Mouse (Mus musculus) brain, embryonic 14.5 days (tissue): Measurements from ENCODE around the gene Krt6a. TPM values are rescaled to one million over a fixed set of nuclear protein-coding genes. Genes with fewer than 3 reads are reported as not detected.

Experiments used
- DNase-seq: peaks from one replicate; pipeline ENCODE4 v3.0.0-alpha.2; 2011; ENCODE audit warnings: low read depth
- CTCF ChIP-seq: fragments of 200-500 bp; IDR thresholded peaks from 2 replicates; pipeline ENCODE4 v1.5.1; 2012; ENCODE audit warnings: inconsistent platforms, mild to moderate bottlenecking, moderate library complexity, borderline replicate concordance; ENCODE audit not compliant: insufficient read depth, insufficient read length; ENCODE audit errors: extremely low read depth
- POLR2A ChIP-seq: fragments of 200-500 bp; IDR thresholded peaks from 2 replicates; pipeline ENCODE4 v1.6.1; 2012; ENCODE audit warnings: mild to moderate bottlenecking, inconsistent platforms, borderline replicate concordance; ENCODE audit not compliant: poor library complexity, insufficient read depth, insufficient read length, severe bottlenecking; ENCODE audit errors: extremely low read depth
- polyA plus RNA-seq: library from polyadenylated mRNA; depleted of rRNA; stranded (reverse); fragments of >200 nt; gene quantifications from 2 replicates; pipeline ENCODE4 v1.2.3, GENCODE M21; 2012; rRNA removed

Gene Krt6a
- 0.29 and 0.57 TPM in 2 replicates for polyA plus RNA-seq

- no peak for TF ChIP-seq CTCF
- TF ChIP-seq POLR2A, result no peak
- DNase-seq, result no peak
Observed at GRCm38 (mm10) chr15:101694207-101694606, at the start of gene Krt6a. Gene Krt6a, minus strand, starts transcription at chr15:101694307.

GRCm38 (mm10) chr15:101742711-101743110 lies 48.6 kb upstream of the Krt6a start, which contains the start of gene Krt71:
Gene Krt71, minus strand, starts transcription at chr15:101743109.
- DNase-seq, result no peak
- TF ChIP-seq CTCF (no peak), POLR2A (no peak)

- DNase-seq, result no peak
- TF ChIP-seq CTCF (no peak), POLR2A (no peak)
Observed at GRCm38 (mm10) chr15:101737786-101738185, 43.7 kb upstream of the Krt6a start.

GRCm38 (mm10) chr15:101730653-101731052 lies 36.5 kb upstream of the Krt6a start:
- TF ChIP-seq POLR2A, result no peak
- DNase-seq, result no peak

- TF ChIP-seq CTCF, result no peak
- TF ChIP-seq POLR2A, result no peak
- no peak for DNase-seq
Observed at GRCm38 (mm10) chr15:101724686-101725085, 30.6 kb upstream of the Krt6a start.

- no peak for DNase-seq
- no peak for TF ChIP-seq CTCF
- TF ChIP-seq POLR2A, result no peak
Observed at GRCm38 (mm10) chr15:101715831-101716230, 21.7 kb upstream of the Krt6a start.

- DNase-seq, result no peak
- TF ChIP-seq CTCF (no peak), POLR2A (no peak)
Observed at GRCm38 (mm10) chr15:101714356-101714755, 20.2 kb upstream of the Krt6a start.

- no peak for DNase-seq
- TF ChIP-seq CTCF, result no peak
- no peak for TF ChIP-seq POLR2A
Observed at GRCm38 (mm10) chr15:101713731-101714130, 19.6 kb upstream of the Krt6a start.

- TF ChIP-seq CTCF (no peak), POLR2A (no peak)
- no peak for DNase-seq
Observed at GRCm38 (mm10) chr15:101712720-101713119, 18.6 kb upstream of the Krt6a start, which contains the start of gene Krt5. Gene Krt5, minus strand, starts transcription at chr15:101712898.

- TF ChIP-seq CTCF (peak; percentile 17; the same call in 1 of the 2 replicates), POLR2A (no peak)
- DNase-seq, result no peak
Observed at GRCm38 (mm10) chr15:101708683-101709082, 14.6 kb upstream of the Krt6a start.

GRCm38 (mm10) chr15:101707454-101707853 lies 13.3 kb upstream of the Krt6a start:
- TF ChIP-seq POLR2A, result no peak
- no peak for DNase-seq

GRCm38 (mm10) chr15:101704066-101704465 lies 10.0 kb upstream of the Krt6a start:
- TF ChIP-seq POLR2A (no peak), CTCF (peak; percentile 37; the same call in 1 of the 2 replicates)
- peak; percentile 11 for DNase-seq

GRCm38 (mm10) chr15:101702380-101702779 lies 8.3 kb upstream of the Krt6a start:
- DNase-seq, result no peak
- TF ChIP-seq POLR2A, result no peak
- no peak for TF ChIP-seq CTCF

- TF ChIP-seq POLR2A (no peak), CTCF (no peak)
- no peak for DNase-seq
Observed at GRCm38 (mm10) chr15:101699866-101700265, 5.8 kb upstream of the Krt6a start.

- no peak for TF ChIP-seq POLR2A
- no peak for TF ChIP-seq CTCF
- peak; percentile 1 for DNase-seq
Observed at GRCm38 (mm10) chr15:101699192-101699591, 5.1 kb upstream of the Krt6a start.
